Mouse (Mus musculus) limb, embryonic 10.5 days (tissue): ENCODE data around the gene Zfp146. TPM values are rescaled to one million over a fixed set of nuclear protein-coding genes. Genes with fewer than 3 reads are reported as not detected.
A peak's percentile ranks its signal among the peaks of the same experiment; 100 is the strongest.
"Not testable (repeated sequence)": the region's sequence is repeated elsewhere in the genome, so short reads cannot be mapped to it uniquely, and the experiment has no call there.

Experiments
- DNase-seq: peaks from one replicate; pipeline ENCODE4 v3.0.0-alpha.2; 2017; ENCODE audit warnings: low spot score
- H3K27ac ChIP-seq: fragments of 300-500 bp; sonication (generic); 2 replicates; pipeline ENCODE4 v1.5.1; 2016; ENCODE audit warnings: mild to moderate bottlenecking
- H3K27me3 ChIP-seq: fragments of 300-500 bp; sonication (generic); 2 replicates; pipeline ENCODE4 v1.6.1; 2016; ENCODE audit warnings: low read depth, mild to moderate bottlenecking; ENCODE audit not compliant: poor library complexity, severe bottlenecking
- H3K36me3 ChIP-seq: fragments of 300-500 bp; sonication (generic); 2 replicates; pipeline ENCODE4 v1.6.1; 2016; ENCODE audit warnings: mild to moderate bottlenecking, moderate library complexity
- H3K4me1 ChIP-seq: fragments of 300-500 bp; sonication (generic); 2 replicates; pipeline ENCODE4 v1.6.1; 2016
- H3K4me3 ChIP-seq: fragments of 300-500 bp; sonication (generic); 2 replicates; pipeline ENCODE4 v1.5.1; 2016; ENCODE audit warnings: mild to moderate bottlenecking, moderate library complexity
- H3K9me3 ChIP-seq: fragments of 300-500 bp; sonication (generic); replicated peaks from 2 replicates; pipeline ENCODE4 v1.6.1; 2016; ENCODE audit warnings: mild to moderate bottlenecking
- WGBS: fragments of 180-500 bp; shearing (Covaris S2); methylation state at CpG from one replicate; pipeline ENCODE4 v1.1.7; 2016; 5-methylcytosine and 5-hydroxymethylcytosine counted together
- polyA plus RNA-seq: library from polyadenylated mRNA; unstranded; fragments of >200 nt; fragmentation: Nextera tagmentation; extraction: Ambion mirVana; gene quantifications from 2 replicates; pipeline ENCODE4 v1.2.1, GENCODE M21; 2016

The Zfp146 gene
- polyA plus RNA-seq: 14.8 and 19.6 TPM in 2 replicates

DNA sequence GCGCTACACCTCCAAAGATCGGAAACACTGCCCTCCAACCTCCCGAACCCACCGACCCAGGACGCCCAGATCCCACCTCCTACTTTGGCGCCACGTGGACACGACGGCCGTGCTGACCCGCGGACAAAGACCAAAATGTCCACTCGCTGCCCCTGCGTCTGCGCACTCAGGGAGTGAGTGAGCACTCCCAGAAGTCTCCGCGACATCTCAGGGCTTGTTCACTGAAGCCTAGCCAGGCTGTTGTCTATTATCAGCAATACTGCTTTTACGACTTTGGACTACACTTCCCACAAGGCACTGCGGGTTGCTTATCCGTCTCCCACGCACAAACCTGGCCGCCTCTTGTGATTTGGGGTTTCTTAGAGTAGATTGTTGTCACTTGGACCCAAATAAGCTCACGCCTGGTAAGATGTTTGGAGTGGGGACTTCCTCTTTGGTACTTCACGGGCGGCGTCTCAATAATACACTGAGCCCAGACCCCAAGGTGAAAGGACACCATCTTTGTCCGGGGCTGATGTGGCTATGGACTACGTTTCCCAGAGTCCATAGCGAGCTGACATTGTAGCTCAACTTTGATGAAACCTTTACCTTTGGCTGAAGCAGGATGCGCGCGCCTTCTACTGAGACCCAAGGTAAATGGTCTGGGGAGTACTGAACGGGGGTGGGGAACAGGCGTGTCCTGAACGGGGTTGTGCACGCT, at the start of gene Zfp146:
Gene Zfp146 (minus strand): TSS at position 168 of the 700 bp plus-strand sequence.
- H3K27me3 ChIP-seq: no peaks in the 10 kb centered on the region
- H3K27ac ChIP-seq: peak within 1 kb of the TSS; percentile 98
- DNase-seq: peak; percentile 92
- peaks cover 47% of the 10 kb centered on the region for H3K36me3 ChIP-seq
- H3K9me3 ChIP-seq: peaks cover 14% of the 10 kb centered on the region; the same call in 1 of the 2 replicates
- H3K4me3 ChIP-seq: peak within 1 kb of the TSS; percentile 79
- peaks cover 9% of the 10 kb centered on the region for H3K4me1 ChIP-seq
- WGBS: under 1% methylated on average over 36 of the region's 36 CpGs

DNA sequence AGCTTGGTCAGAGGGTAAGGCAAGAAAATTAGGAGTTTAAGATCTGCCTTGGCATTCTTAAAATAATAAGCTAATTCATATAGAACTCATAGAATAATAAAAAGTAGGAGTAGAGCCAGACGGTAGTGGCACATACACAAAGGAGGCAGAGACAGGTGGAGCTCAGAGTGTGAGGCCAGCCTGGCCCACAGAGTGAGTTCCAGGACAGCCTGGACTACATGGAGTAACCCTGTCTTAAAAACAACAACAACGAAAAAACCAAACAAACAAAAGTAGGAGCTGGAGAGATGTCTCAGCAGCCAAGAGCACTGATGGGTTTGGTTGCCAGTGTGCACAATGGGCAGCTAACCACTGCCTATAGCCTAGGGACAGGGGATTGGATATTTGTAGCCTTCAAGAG, 47.7 kb upstream of the Zfp146 start:
- Histone ChIP-seq H3K9me3 (no peaks in the 10 kb centered on the region), H3K27ac (no peak overlapping the region), H3K36me3 (peaks cover 1% of the 10 kb centered on the region), H3K4me3 (0 out of 2 replicates have a peak overlapping the region, but pooled peaks have one; percentile 39), H3K4me1 (peaks cover 17% of the 10 kb centered on the region), H3K27me3 (no peaks in the 10 kb centered on the region)
- no peak for DNase-seq
- WGBS: 71% methylated on average over 2 of the region's 2 CpGs

DNA sequence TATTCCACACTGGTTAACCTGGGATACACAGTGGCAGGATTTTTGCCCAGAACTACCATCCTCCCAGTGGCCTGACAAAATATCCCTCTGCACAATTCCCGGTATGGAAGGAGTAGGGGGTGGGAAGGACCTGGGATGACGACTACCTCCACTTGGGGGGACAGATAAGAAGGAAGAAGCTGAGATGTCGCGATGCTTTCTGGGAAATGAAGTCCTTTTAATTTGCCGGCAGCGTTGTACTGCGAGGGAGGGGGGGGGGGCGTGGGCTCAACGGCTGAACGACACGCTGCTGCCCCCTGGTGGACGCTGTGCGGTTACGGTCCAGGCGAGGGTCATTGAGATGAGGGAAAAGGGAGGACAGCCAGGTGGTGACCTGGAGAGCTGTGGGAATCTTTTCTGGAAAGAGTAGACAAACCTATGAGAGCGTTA, 47.2 kb upstream of the Zfp146 start:
- peak overlapping the region; percentile 30; the same call in 1 of the 2 replicates for H3K27ac ChIP-seq
- WGBS: 1% methylated on average over 16 of the region's 16 CpGs
- peak overlapping the region; percentile 39 for H3K4me3 ChIP-seq

DNA sequence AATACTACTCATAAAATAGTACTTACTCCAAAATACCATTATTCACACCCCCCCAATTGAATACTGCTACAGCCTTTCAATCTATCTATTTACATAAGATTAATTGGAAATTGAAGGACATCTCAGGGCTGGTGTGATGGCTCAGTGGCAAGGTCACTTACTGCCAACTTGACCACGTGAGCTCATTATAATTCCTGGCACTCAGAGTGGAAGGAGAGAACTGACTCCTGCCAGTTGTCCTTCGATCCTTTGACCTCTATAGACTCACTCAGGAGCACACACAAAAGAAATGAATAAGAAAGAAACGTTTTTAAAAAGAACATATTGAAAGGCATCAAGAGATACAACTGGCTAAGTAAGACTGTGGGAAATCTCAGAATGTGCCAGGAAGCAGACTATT, 46.3 kb upstream of the Zfp146 start:
- H3K27me3 ChIP-seq: no peaks in the 10 kb centered on the region
- H3K4me3 ChIP-seq: no peak overlapping the region
- DNase-seq: no peak
- H3K36me3 ChIP-seq: no peaks in the 10 kb centered on the region
- peaks cover 17% of the 10 kb centered on the region for H3K4me1 ChIP-seq
- no peak overlapping the region for H3K27ac ChIP-seq
- no peaks in the 10 kb centered on the region for H3K9me3 ChIP-seq
- 93% methylated on average over 3 of the region's 3 CpGs for WGBS

More for the DNA sequence above, 47.2 kb upstream of the Zfp146 start:
- Histone ChIP-seq H3K36me3 (no peaks in the 10 kb centered on the region), H3K9me3 (no peaks in the 10 kb centered on the region), H3K27me3 (no peaks in the 10 kb centered on the region), H3K4me1 (peaks cover 17% of the 10 kb centered on the region)
- peak; percentile 96 for DNase-seq

DNA sequence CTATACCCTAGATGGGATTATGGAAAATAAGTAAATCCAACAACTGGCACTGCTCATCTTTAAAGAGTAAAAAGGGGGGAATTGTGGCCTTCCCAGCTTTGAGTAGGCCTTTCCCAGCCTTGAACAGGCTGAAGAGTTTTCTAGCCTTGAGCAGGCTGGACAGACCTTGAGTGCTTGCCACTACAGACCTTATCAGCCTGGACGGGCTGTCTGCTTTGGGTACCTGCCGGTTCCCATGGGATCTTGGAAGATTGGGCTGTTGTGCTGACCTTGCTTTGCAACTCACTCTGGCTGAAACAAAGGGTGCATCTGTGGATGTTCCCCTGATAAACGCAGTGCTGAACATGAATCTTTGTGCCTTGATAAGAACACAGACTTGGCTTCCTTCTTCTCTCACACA, 44.3 kb upstream of the Zfp146 start:
- 90% methylated on average over 3 of the region's 3 CpGs for WGBS
- no peak for DNase-seq
- Histone ChIP-seq H3K9me3 (no peaks in the 10 kb centered on the region), H3K27ac (no peak overlapping the region), H3K4me3 (no peak overlapping the region), H3K4me1 (peaks cover 4% of the 10 kb centered on the region), H3K27me3 (no peaks in the 10 kb centered on the region), H3K36me3 (no peaks in the 10 kb centered on the region)

DNA sequence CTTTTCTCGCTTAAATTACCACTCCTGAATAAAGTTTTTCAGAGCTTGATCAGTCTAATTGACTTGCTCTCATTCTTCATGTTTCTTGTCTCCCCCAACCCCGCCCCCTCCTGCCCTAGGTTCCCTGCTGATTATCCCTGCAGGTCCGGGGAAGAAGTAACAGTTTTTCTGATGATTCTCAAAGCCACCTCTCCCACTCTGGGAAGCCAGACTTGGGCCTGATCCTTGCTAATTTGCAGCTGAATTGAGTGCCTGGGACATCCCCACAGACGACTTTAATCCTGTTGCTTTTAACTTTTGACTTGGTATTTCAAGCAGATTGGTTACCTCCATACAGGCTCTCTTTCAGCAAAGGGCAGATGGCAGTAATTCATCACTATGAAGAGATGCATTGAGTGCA, 41.5 kb upstream of the Zfp146 start:
- H3K4me1 ChIP-seq: no peaks in the 10 kb centered on the region
- no peak overlapping the region for H3K4me3 ChIP-seq
- no peaks in the 10 kb centered on the region for H3K27me3 ChIP-seq
- 31% methylated on average over 4 of the region's 4 CpGs for WGBS
- DNase-seq: no peak
- no peaks in the 10 kb centered on the region for H3K9me3 ChIP-seq
- no peaks in the 10 kb centered on the region for H3K36me3 ChIP-seq
- no peak overlapping the region for H3K27ac ChIP-seq

DNA sequence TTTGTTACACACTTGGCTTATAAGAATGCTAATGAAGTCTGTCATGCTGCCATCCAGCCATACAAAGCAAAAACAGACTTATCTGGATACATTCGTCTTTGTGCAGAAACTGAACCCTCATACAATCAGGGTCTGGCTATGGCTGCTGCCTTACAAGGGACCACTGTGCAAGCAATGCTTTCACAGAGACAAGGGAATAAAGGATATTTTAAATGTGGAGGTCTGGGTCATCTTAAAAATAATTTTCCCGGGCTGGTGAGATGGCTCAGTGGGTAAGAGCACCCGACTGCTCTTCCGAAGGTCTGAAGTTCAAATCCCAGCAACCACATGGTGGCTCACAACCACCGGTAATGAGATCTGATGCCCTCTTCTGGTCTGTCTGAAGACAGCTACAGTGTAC, 36.8 kb upstream of the Zfp146 start:
- not testable (repeated sequence) for H3K27me3 ChIP-seq, DNase-seq, H3K27ac ChIP-seq, H3K4me1 ChIP-seq, H3K9me3 ChIP-seq, H3K4me3 ChIP-seq, H3K36me3 ChIP-seq
- 60% methylated on average over 5 of the region's 5 CpGs for WGBS

DNA sequence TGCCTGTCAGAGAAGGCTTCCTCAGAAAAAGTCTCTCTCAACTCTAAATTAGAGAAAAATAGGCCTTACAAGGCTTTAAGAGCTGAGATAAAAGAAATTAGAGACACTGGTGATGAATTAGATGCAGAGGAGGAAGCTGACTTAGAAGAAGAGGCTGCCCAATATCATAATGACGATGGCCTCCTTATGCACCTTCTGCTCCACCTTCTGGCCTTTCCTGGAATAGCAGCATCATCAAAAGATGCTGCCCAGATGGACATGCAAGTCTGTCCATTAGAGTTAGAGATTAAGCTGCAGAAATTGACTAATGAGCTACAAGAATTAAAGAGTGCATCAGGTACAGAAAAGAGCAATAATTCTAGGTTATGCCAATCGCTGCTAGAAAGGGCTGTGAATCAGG, 35.8 kb upstream of the Zfp146 start:
- WGBS: 6% methylated on average over 2 of the region's 2 CpGs
- DNase-seq: peak; percentile 51

DNA sequence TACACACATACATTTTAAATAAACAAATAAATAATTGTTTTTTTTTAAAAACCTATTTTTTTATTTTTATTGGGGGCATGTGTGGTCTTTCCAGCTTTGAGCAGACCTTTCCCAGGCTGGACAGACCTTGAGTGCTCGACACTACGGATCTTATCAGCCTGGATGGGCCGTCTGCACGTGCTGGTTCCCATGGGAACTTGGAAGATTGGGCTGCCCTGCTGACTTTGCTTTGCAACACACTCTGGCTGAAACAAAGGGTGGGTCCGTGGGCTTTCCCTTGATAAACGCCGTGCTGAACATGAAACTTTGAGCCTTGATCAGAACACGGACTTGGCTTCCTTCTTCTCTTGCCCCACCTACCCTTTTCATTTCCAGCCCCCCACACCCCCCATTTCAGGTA, 34.8 kb upstream of the Zfp146 start:
- Histone ChIP-seq H3K27me3 (no peaks in the 10 kb centered on the region), H3K4me1 (no peaks in the 10 kb centered on the region), H3K4me3 (no peak overlapping the region), H3K27ac (no peak overlapping the region), H3K9me3 (no peaks in the 10 kb centered on the region), H3K36me3 (no peaks in the 10 kb centered on the region)
- 63% methylated on average over 8 of the region's 8 CpGs for WGBS
- no peak for DNase-seq

More for the DNA sequence above, 35.8 kb upstream of the Zfp146 start:
- H3K4me3 ChIP-seq: no peak overlapping the region
- H3K36me3 ChIP-seq: no peaks in the 10 kb centered on the region
- H3K4me1 ChIP-seq: no peaks in the 10 kb centered on the region
- no peak overlapping the region for H3K27ac ChIP-seq
- no peaks in the 10 kb centered on the region for H3K9me3 ChIP-seq
- H3K27me3 ChIP-seq: no peaks in the 10 kb centered on the region

DNA sequence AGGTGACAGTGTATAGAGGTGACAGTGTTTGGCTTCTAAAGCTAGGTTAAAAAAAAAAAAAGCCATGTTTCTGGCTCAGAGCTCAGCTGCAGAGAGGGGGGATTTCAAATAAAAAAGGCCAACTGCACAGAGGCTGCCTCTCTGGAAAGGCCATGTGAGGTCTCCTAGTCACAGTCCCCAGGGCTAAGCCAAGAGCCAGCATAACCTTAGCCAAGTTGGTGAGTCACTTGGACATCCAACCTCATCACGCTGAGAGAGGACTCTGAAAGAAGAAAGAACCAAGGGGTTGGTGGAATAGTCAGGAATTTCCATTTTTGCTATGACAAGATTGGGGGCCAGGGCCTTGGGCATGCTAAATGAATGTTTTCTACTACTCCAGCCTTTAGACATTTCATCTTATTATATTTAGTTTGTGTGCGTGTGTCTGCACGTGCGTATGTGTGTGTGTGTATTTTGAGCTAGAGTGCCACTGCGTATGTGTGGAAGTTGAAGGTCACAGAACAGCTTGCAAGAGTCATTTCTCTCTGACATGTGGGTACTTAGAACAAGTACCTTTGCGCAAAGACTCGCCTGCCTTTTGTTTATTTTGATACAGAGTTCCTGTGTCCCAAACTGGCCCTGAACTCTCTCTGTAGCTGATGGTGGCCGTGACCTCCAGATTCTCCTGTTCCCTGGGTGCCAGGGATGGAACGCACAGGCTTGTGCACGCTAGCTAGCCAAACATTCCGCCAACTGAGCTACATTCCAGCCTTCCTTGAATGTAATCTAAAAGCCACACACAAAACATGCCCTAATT, 33.5 kb upstream of the Zfp146 start:
- H3K4me3 ChIP-seq: no peak overlapping the region
- H3K36me3 ChIP-seq: no peaks in the 10 kb centered on the region
- no peaks in the 10 kb centered on the region for H3K27me3 ChIP-seq
- peaks cover under 1% of the 10 kb centered on the region; the same call in 1 of the 2 replicates for H3K4me1 ChIP-seq
- no peaks in the 10 kb centered on the region for H3K9me3 ChIP-seq
- no peak overlapping the region for H3K27ac ChIP-seq
- WGBS: 92% methylated on average over 11 of the region's 11 CpGs
- DNase-seq: no peak

DNA sequence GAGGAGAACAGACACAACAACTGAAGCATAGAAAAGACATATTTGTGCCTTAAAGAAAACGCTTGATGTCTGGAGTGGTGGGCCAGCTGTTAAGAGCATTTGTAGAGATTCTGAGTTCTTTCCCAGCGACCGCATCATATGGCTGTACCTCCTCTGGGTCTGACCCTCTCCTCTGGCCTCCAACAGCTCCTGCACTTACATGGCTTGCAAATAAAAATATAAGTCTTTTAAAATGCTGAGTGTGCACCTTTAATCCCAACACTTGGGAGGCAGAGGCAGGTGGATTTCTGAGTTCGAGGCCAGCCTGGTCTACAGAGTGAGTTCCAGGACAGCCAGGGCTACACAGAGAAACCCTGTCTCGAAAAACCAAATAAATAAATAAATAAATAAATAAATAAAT, 31.1 kb upstream of the Zfp146 start:
- not testable (repeated sequence) for H3K9me3 ChIP-seq, H3K27ac ChIP-seq, H3K27me3 ChIP-seq, H3K4me1 ChIP-seq, DNase-seq, H3K36me3 ChIP-seq, H3K4me3 ChIP-seq
- WGBS: 95% methylated on average over 5 of the region's 5 CpGs

DNA sequence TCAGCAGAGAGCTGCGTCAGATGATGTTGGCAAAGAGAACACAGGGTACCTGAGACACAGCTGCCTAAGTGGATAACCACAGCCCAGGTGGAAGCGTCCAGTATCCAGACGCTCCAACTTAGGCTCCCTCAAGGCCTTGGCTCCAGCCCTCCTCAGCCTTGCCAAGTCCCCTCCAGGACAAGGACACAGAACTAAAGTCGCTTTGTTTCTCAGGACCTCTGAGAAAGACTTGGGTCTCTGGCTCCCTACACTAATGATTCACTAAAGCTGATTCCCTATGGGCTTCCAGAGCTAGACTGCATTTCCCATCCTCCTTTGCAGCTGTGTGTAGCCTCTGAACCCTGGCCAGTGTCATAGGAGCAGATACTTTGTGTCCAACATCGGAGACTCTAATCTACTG, 30.6 kb upstream of the Zfp146 start:
- Histone ChIP-seq H3K4me3 (no peak overlapping the region), H3K4me1 (peaks cover 13% of the 10 kb centered on the region), H3K27ac (no peak overlapping the region), H3K27me3 (no peaks in the 10 kb centered on the region), H3K36me3 (no peaks in the 10 kb centered on the region), H3K9me3 (no peaks in the 10 kb centered on the region)
- no peak for DNase-seq
- WGBS: 81% methylated on average over 5 of the region's 5 CpGs

DNA sequence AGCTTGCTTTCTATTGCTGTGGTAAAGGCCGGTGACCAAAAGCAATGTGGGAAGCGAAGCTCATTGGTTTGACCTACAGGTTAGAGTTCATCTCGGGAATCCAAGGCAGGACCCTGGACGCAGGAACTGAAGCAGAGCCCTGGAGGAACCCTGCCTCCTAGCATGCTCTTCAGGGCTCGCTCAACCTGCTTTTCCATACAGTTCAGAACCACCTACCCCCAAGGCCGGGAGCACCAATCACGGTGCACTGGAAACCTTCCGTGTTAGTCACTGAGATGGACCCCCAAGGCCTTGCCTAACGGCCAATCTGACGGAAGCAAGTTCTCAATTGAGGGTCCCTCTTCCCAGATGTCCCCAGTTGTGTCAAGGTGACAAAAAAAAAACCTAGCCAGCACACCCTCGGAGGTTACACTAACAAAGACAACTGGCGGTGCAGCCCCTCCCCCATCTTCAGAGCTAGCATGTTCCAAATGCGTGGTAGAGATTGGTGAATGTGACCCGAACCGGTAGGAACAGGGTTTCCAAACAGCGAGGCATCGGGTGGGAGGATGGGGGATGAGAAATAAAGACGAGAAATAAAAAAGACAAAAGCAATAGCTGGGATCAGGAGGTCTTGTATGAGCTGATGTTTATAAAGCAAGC, 30.1 kb upstream of the Zfp146 start:
- DNase-seq: no peak
- no peak overlapping the region for H3K27ac ChIP-seq
- WGBS: 78% methylated on average over 18 of the region's 18 CpGs

More for the DNA sequence above, 30.1 kb upstream of the Zfp146 start:
- peaks cover 15% of the 10 kb centered on the region for H3K4me1 ChIP-seq
- H3K4me3 ChIP-seq: no peak overlapping the region
- H3K27me3 ChIP-seq: no peaks in the 10 kb centered on the region
- H3K36me3 ChIP-seq: no peaks in the 10 kb centered on the region
- H3K9me3 ChIP-seq: no peaks in the 10 kb centered on the region
